Mouse (Mus musculus) midbrain, embryonic 11.5 days (tissue): Measurements from ENCODE around the gene Vps54. TPM values are rescaled to one million over a fixed set of nuclear protein-coding genes. Genes with fewer than 3 reads are reported as not detected.
"Not testable (repeated sequence)": the region's sequence is repeated elsewhere in the genome, so short reads cannot be mapped to it uniquely, and the experiment has no call there.

ENCODE experiments used
- ATAC-seq: fragments of 200-750 bp; cut with Nextera tagmentation; 2 replicates; pipeline ENCODE4 v1.8.0; 2017; ENCODE audit warnings: moderate TSS enrichment, moderate library complexity; ENCODE audit not compliant: low FRiP score
- DNase-seq: peaks from one replicate; pipeline ENCODE4 v3.0.0; 2015; ENCODE audit warnings: low spot score; ENCODE audit errors: missing footprints
- H3K27ac ChIP-seq: fragments of 300-500 bp; sonication (generic); 2 replicates; pipeline ENCODE4 v1.5.1; 2014; ENCODE audit warnings: low read depth, low read length
- H3K27me3 ChIP-seq: fragments of 300-500 bp; sonication (generic); 2 replicates; pipeline ENCODE4 v1.6.1; 2014; ENCODE audit warnings: mild to moderate bottlenecking, low read length, moderate library complexity, mixed read lengths; ENCODE audit not compliant: control insufficient read depth, insufficient read depth
- H3K36me3 ChIP-seq: fragments of 300-500 bp; sonication (generic); 2 replicates; pipeline ENCODE4 v1.6.1; 2014; ENCODE audit warnings: mild to moderate bottlenecking, low read length, moderate library complexity, mixed read lengths; ENCODE audit not compliant: control insufficient read depth, insufficient read depth
- H3K4me1 ChIP-seq: fragments of 300-500 bp; sonication (generic); 2 replicates; pipeline ENCODE4 v1.6.1; 2014; ENCODE audit warnings: low read length; ENCODE audit not compliant: control insufficient read depth, insufficient read depth
- H3K4me2 ChIP-seq: fragments of 300-500 bp; sonication (generic); 2 replicates; pipeline ENCODE4 v1.6.1; 2014; ENCODE audit warnings: mild to moderate bottlenecking, moderate library complexity
- H3K4me3 ChIP-seq: fragments of 300-500 bp; sonication (generic); 2 replicates; pipeline ENCODE4 v1.5.1; 2014; ENCODE audit warnings: low read depth, low read length
- H3K9ac ChIP-seq: fragments of 300-500 bp; sonication (generic); 2 replicates; pipeline ENCODE4 v1.6.1; 2014; ENCODE audit warnings: low read length
- H3K9me3 ChIP-seq: fragments of 300-500 bp; sonication (generic); 2 replicates; pipeline ENCODE4 v1.6.1; 2016; ENCODE audit warnings: low read length; ENCODE audit not compliant: control insufficient read depth
- WGBS: fragments of 180-500 bp; shearing (Covaris S2); extraction: QIAGEN DNeasy Blood & Tissue Kit; methylation state at CpG from one replicate; pipeline ENCODE4 v1.1.7; 2014; 5-methylcytosine and 5-hydroxymethylcytosine counted together
- polyA plus RNA-seq: library from polyadenylated mRNA; unstranded; fragments of >200 nt; fragmentation: Nextera tagmentation; extraction: Ambion mirVana; gene quantifications from 2 replicates; pipeline ENCODE4 v1.2.1, GENCODE M21; 2014

Gene Vps54
- polyA plus RNA-seq, 1 experiment from 2014 or later = 15.0 TPM

- Histone ChIP-seq H3K4me2 (no peak overlapping the region), H3K27ac (no peak overlapping the region), H3K36me3 (peaks cover 5% of the 10 kb centered on the region; the same call in 1 of the 2 replicates), H3K4me1 (no peaks in the 10 kb centered on the region), H3K27me3 (no peaks in the 10 kb centered on the region), H3K4me3 (no peak overlapping the region), H3K9ac (no peak overlapping the region), H3K9me3 (no peaks in the 10 kb centered on the region)
- DNase-seq (no peak), ATAC-seq (no peak)
- 91% methylated on average over 3 of the region's 3 CpGs for WGBS
Observed at GRCm38 (mm10) chr11:21265423-21265822, 26.3 kb downstream of the Vps54 start.

- Histone ChIP-seq H3K9ac (no peak overlapping the region), H3K27ac (no peak overlapping the region), H3K4me1 (no peaks in the 10 kb centered on the region), H3K9me3 (no peaks in the 10 kb centered on the region), H3K4me2 (no peak overlapping the region), H3K27me3 (no peaks in the 10 kb centered on the region), H3K4me3 (no peak overlapping the region), H3K36me3 (no peaks in the 10 kb centered on the region)
- DNase-seq (no peak), ATAC-seq (no peak)
- 91% methylated on average over 2 of the region's 2 CpGs for WGBS
Observed at GRCm38 (mm10) chr11:21276151-21276550, 37.1 kb downstream of the Vps54 start.

- Histone ChIP-seq H3K4me2 (no peak overlapping the region), H3K27ac (no peak overlapping the region), H3K4me1 (no peaks in the 10 kb centered on the region), H3K36me3 (no peaks in the 10 kb centered on the region), H3K9ac (no peak overlapping the region), H3K9me3 (no peaks in the 10 kb centered on the region), H3K27me3 (no peaks in the 10 kb centered on the region), H3K4me3 (no peak overlapping the region)
- DNase-seq = no peak
- WGBS = 95% methylated on average over 3 of the region's 3 CpGs
- no peak for ATAC-seq
Observed at GRCm38 (mm10) chr11:21286391-21286790, 47.3 kb downstream of the Vps54 start.

- not testable (repeated sequence) for H3K36me3 ChIP-seq, H3K9ac ChIP-seq, ATAC-seq, H3K27me3 ChIP-seq, DNase-seq, H3K4me2 ChIP-seq, H3K4me1 ChIP-seq, H3K9me3 ChIP-seq, H3K27ac ChIP-seq, H3K4me3 ChIP-seq
- WGBS = 97% methylated on average over 2 of the region's 2 CpGs
Observed at GRCm38 (mm10) chr11:21288153-21288552, 49.1 kb downstream of the Vps54 start.

- ATAC-seq (no peak), DNase-seq (no peak)
- no peak overlapping the region for H3K9ac ChIP-seq
- no peak overlapping the region for H3K27ac ChIP-seq
- no peaks in the 10 kb centered on the region for H3K9me3 ChIP-seq
- no peak overlapping the region for H3K4me3 ChIP-seq
- no peaks in the 10 kb centered on the region for H3K4me1 ChIP-seq
- no peak overlapping the region for H3K4me2 ChIP-seq
- 93% methylated on average over 5 of the region's 5 CpGs for WGBS
- H3K27me3 ChIP-seq = no peaks in the 10 kb centered on the region
- no peaks in the 10 kb centered on the region for H3K36me3 ChIP-seq
Observed at GRCm38 (mm10) chr11:21295486-21295885, 56.4 kb downstream of the Vps54 start.

GRCm38 (mm10) chr11:21303619-21304018 is 64.5 kb downstream of the Vps54 start:
- peaks cover 4% of the 10 kb centered on the region; the same call in 1 of the 2 replicates for H3K36me3 ChIP-seq
- no peaks in the 10 kb centered on the region for H3K4me1 ChIP-seq
- 85% methylated on average over 3 of the region's 3 CpGs for WGBS
- ATAC-seq = no peak
- no peak overlapping the region for H3K9ac ChIP-seq
- DNase-seq = peak; percentile 60
- no peaks in the 10 kb centered on the region for H3K9me3 ChIP-seq
- no peak overlapping the region for H3K4me3 ChIP-seq
- H3K27ac ChIP-seq = no peak overlapping the region
- no peaks in the 10 kb centered on the region for H3K27me3 ChIP-seq
- H3K4me2 ChIP-seq = no peak overlapping the region

GRCm38 (mm10) chr11:21307078-21307668 is 68.1 kb downstream of the Vps54 start:
- 91% methylated on average over 5 of the region's 5 CpGs for WGBS

GRCm38 (mm10) chr11:21308119-21308518 is 69.0 kb downstream of the Vps54 start:
- H3K4me2 ChIP-seq = no peak overlapping the region
- H3K4me3 ChIP-seq = no peak overlapping the region
- H3K27me3 ChIP-seq = no peaks in the 10 kb centered on the region
- ATAC-seq (no peak), DNase-seq (peak; percentile 56)
- WGBS = 85% methylated on average over 5 of the region's 5 CpGs
- no peak overlapping the region for H3K9ac ChIP-seq
- peaks cover 2% of the 10 kb centered on the region; the same call in 1 of the 2 replicates for H3K36me3 ChIP-seq
- H3K9me3 ChIP-seq = no peaks in the 10 kb centered on the region
- no peaks in the 10 kb centered on the region for H3K4me1 ChIP-seq
- H3K27ac ChIP-seq = no peak overlapping the region

More at GRCm38 (mm10) chr11:21307078-21307668, 68.1 kb downstream of the Vps54 start:
- ATAC-seq = no peak
- no peaks in the 10 kb centered on the region for H3K4me1 ChIP-seq
- no peak overlapping the region for H3K9ac ChIP-seq
- DNase-seq = peak; percentile 69
- H3K27ac ChIP-seq = no peak overlapping the region
- H3K4me2 ChIP-seq = no peak overlapping the region
- peaks cover 2% of the 10 kb centered on the region; the same call in 1 of the 2 replicates for H3K36me3 ChIP-seq
- no peak overlapping the region for H3K4me3 ChIP-seq
- no peaks in the 10 kb centered on the region for H3K27me3 ChIP-seq
- H3K9me3 ChIP-seq = no peaks in the 10 kb centered on the region

GRCm38 (mm10) chr11:21309516-21309915 is 70.4 kb downstream of the Vps54 start:
- Histone ChIP-seq H3K4me1 (no peaks in the 10 kb centered on the region), H3K36me3 (peaks cover 2% of the 10 kb centered on the region; the same call in 1 of the 2 replicates), H3K27me3 (no peaks in the 10 kb centered on the region), H3K9ac (no peak overlapping the region), H3K9me3 (no peaks in the 10 kb centered on the region), H3K4me2 (no peak overlapping the region), H3K27ac (no peak overlapping the region), H3K4me3 (no peak overlapping the region)
- 36% methylated on average over 6 of the region's 6 CpGs for WGBS
- peak; percentile 84 for DNase-seq
- ATAC-seq = no peak
